Mouse (Mus musculus) embryonic fibroblast, embryonic 13.5 days (primary cell): ENCODE data around the gene Capn2.

Experiments
- CTCF ChIP-seq: IDR thresholded peaks from 2 replicates; pipeline ENCODE4 v1.5.1; 2011; ENCODE audit warnings: mild to moderate bottlenecking, control low read depth, low read length, moderate library complexity, borderline replicate concordance; ENCODE audit not compliant: insufficient read depth
- POLR2A ChIP-seq: IDR thresholded peaks from 2 replicates; pipeline ENCODE4 v1.6.1; 2011; ENCODE audit warnings: low read depth, mild to moderate bottlenecking, control low read depth, low read length, moderate library complexity

GRCm38 (mm10) chr1:182533583-182533982 lies 16.2 kb upstream of the Capn2 start:
- TF ChIP-seq CTCF (no peak), POLR2A (no peak)
